Mouse (Mus musculus) lung, embryonic 15.5 days (tissue): Measurements from ENCODE around the gene Stmnd1. TPM values are rescaled to one million over a fixed set of nuclear protein-coding genes. Genes with fewer than 3 reads are reported as not detected.
A peak's percentile ranks its signal among the peaks of the same experiment; 100 is the strongest.

Experiments used
- ATAC-seq: fragments of 200-750 bp; cut with Nextera tagmentation; 2 replicates; pipeline ENCODE4 v1.8.0; 2017; ENCODE audit warnings: moderate number of reproducible peaks, borderline replicate concordance; ENCODE audit not compliant: low FRiP score, low TSS enrichment; ENCODE audit errors: extremely low read depth
- H3K27ac ChIP-seq: fragments of 300-500 bp; sonication (generic); 2 replicates; pipeline ENCODE4 v1.5.1; 2015; ENCODE audit warnings: moderate library complexity, mild to moderate bottlenecking, inconsistent platforms
- H3K27me3 ChIP-seq: fragments of 300-500 bp; sonication (generic); 2 replicates; pipeline ENCODE4 v1.6.1; 2015; ENCODE audit warnings: inconsistent platforms
- H3K36me3 ChIP-seq: fragments of 300-500 bp; sonication (generic); 2 replicates; pipeline ENCODE4 v1.6.1; 2015; ENCODE audit warnings: inconsistent platforms
- H3K4me1 ChIP-seq: fragments of 300-500 bp; sonication (generic); 2 replicates; pipeline ENCODE4 v1.6.1; 2015; ENCODE audit warnings: inconsistent platforms
- H3K4me2 ChIP-seq: fragments of 300-500 bp; sonication (generic); 2 replicates; pipeline ENCODE4 v1.6.1; 2015; ENCODE audit warnings: inconsistent platforms, mild to moderate bottlenecking, moderate library complexity
- H3K4me3 ChIP-seq: fragments of 300-500 bp; sonication (generic); 2 replicates; pipeline ENCODE4 v1.5.1; 2015; ENCODE audit warnings: mild to moderate bottlenecking, inconsistent platforms
- H3K9ac ChIP-seq: fragments of 300-500 bp; sonication (generic); 2 replicates; pipeline ENCODE4 v1.6.1; 2015; ENCODE audit warnings: inconsistent platforms
- H3K9me3 ChIP-seq: fragments of 300-500 bp; sonication (generic); 2 replicates; pipeline ENCODE4 v1.6.1; 2016; ENCODE audit warnings: inconsistent platforms
- WGBS: fragments of 180-500 bp; shearing (Covaris S2); methylation state at CpG from one replicate; pipeline ENCODE4 v1.1.7; 2015; 5-methylcytosine and 5-hydroxymethylcytosine counted together
- polyA plus RNA-seq: library from polyadenylated mRNA; unstranded; fragments of >200 nt; fragmentation: Nextera tagmentation; extraction: Ambion mirVana; gene quantifications from 2 replicates; pipeline ENCODE4 v1.2.1, GENCODE M21; 2015

Gene Stmnd1
- polyA plus RNA-seq, 1 experiment from 2014 or later, result 0.17 TPM

DNA sequence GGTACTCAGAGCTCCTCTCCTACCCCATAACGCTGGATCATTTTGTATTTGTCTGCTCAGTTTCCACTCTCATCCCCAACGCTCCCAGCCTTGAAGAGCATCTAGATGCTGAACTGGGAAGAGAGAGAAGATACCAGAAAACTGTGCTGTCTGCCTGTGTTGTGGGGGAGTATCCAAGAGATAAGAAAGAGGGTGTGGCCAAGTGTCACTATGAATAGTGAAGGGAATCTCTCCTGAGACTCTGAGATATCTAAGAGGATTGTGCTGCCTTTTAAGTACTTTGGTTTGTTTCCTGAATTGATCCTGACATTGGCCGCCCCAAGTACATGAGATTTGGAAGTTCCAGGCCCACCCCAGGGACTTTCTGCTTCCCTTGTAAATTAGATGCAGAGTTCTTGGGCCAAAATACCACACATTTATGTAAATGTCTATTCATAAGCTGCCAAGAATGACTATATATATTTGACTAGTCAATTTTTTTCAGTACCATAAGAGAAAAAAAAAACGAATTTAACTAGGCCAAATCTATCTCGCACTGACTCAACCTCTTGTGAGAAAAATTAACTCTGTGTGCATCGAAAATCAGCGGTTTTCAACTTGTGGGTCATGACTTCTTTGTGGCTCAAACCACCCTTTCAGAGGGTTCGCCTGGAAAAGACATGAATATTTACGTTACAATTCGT is 73.5 kb downstream of the Stmnd1 start:
- H3K36me3 ChIP-seq, result no peaks in the 10 kb centered on the region
- ATAC-seq, result no peak
- no peaks in the 10 kb centered on the region for H3K9me3 ChIP-seq
- no peaks in the 10 kb centered on the region for H3K4me1 ChIP-seq
- H3K4me3 ChIP-seq, result no peak overlapping the region
- no peaks in the 10 kb centered on the region for H3K27me3 ChIP-seq
- no peak overlapping the region for H3K27ac ChIP-seq
- H3K4me2 ChIP-seq, result no peak overlapping the region
- WGBS, result 70% methylated on average over 10 of the region's 10 CpGs
- H3K9ac ChIP-seq, result no peak overlapping the region

DNA sequence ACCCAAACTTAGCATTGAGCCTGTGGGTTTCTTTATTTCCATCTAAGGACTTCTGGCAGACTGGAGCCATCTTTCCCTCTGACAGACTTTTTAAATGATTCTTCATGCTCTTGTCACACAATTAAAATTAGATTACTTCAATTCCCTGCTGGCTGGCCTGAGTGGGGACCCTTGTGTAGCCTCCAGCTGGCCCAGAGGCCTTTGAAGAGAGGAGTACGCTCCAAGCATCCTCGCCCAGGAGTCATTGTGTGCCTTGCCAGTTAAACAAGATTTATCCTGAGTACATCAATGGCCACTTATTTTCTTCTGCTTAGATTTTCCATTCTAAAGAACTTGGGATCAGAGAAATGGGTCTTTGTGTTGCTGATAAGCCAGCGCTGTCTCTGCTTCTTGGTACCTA is 76.1 kb downstream of the Stmnd1 start:
- H3K9me3 ChIP-seq, result no peaks in the 10 kb centered on the region
- H3K9ac ChIP-seq, result no peak overlapping the region
- no peaks in the 10 kb centered on the region for H3K4me1 ChIP-seq
- H3K4me2 ChIP-seq, result no peak overlapping the region
- no peak overlapping the region for H3K4me3 ChIP-seq
- 0 out of 2 replicates have a peak overlapping the region, but pooled peaks have one; percentile 10 for H3K27ac ChIP-seq
- WGBS, result 48% methylated on average over 3 of the region's 3 CpGs
- no peaks in the 10 kb centered on the region for H3K36me3 ChIP-seq
- ATAC-seq, result 0 out of 2 replicates have a peak, but pooled peaks have one; percentile 70
- H3K27me3 ChIP-seq, result no peaks in the 10 kb centered on the region

Other genes starting within 250 kb of the Stmnd1 start
- gene Rbm24, start 144.7 kb downstream of the Stmnd1 start, polyA plus RNA-seq, result 3.7 and 4.0 TPM in 2 replicates
- gene Cap2, start 228.1 kb downstream of the Stmnd1 start, polyA plus RNA-seq, result 10.4 and 14.4 TPM in 2 replicates